Mouse (Mus musculus) T-helper 1 cell (primary cell): Measurements from ENCODE around the gene Hmga1.

Experiments
- in situ Hi-C: fragments of 300-600 bp; cut with MboI, MseI; formaldehyde crosslinking; loops from one replicate; pipeline ENCODE4 v1.15.1; 2025; ENCODE audit warnings: high pct_unique_total_duplicates

Gene Hmga1

DNA sequence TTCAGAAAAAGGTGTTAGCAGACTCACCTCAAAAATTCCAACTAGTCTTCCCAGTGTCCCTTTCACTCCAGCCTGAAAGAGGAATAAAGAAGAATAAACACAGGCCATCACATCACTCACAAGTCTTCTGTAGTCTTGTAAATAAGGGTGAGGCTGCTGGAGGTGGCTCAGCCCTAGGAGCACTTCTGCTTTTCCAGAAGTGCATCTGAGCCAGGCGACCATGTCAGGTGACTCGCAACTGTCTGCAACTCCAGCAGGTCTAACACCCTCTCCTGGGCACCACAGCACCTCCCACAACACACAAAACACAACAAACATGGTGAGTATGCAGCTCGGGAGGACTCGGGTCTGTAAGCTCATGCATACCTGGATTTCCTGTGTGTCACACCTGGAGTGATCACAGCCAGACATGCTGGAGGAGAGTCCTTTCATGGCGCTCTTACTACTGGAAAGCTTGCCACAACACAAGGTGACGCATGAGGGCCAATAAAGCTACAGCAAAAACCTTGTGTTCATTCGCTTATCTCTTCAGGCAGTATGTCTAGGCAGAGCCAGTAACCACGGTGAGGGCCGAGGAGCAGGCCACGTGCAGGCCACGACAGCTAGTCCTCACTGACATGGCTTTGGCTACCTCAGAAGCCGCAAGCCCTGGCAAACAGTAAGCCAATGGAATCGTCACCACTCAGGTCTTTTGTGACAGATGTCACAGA, 27.0 kb downstream of the Hmga1 start:
- in situ Hi-C loops = no loop called here

DNA sequence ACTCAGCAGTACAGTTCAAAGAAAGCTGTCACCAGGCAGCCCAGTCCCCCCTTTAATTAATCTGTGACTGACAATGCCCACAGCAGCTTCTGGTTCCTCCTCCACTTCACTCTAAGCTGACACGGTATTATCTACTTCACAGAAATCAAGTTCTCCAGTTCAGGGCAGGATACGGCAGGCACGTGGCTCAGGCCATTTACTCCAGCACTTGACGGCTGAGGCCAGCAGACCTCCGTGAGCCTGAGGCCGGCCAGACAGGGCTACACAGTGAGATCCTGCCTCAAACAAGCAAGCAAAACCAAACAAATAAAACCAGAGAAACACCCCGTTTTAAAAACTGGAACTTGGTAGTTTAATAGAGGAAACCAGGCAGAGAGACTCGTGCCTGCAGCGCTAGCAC, 30.4 kb downstream of the Hmga1 start:
- in situ Hi-C loops = no loop called here

DNA sequence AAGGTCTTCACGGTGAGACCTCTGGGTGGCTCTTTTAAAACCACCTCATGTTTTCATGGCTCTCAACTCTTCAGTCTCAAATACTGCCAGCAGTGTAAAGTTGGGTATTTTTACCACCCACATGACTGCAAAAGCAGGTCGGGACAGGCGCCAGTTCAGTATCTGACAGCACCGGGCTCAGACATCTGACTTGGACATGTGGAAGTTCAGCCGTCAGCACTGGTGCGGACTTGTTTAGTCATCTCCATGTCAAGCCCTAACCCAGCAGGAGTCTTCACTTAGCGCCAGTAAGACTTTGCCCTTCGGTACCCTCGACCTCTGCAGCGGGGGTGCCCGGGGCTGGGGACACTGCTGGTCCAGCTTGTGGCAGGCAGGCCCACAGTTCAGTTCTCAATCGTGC, 31.0 kb downstream of the Hmga1 start:
- in situ Hi-C loops = no loop called here

DNA sequence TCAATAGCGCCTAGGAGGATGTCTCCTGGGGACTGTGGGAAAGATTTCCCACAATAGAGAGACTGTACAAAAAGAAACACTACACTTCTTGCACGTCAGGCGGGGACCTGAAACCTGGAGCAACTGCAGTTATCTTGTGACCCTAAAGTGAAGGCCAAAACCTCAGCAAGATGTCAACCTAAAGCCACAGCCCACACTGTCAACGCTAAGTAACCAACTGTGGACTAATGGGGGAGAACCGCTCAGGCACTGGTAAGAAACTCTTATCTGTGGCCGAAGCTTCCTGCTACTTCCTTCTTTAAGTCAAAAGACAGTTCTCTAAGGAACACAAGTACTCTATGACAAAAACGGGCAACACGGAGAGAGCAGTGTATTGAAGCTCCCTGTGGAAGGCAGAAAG, 31.9 kb downstream of the Hmga1 start:
- in situ Hi-C loops = no loop called here

DNA sequence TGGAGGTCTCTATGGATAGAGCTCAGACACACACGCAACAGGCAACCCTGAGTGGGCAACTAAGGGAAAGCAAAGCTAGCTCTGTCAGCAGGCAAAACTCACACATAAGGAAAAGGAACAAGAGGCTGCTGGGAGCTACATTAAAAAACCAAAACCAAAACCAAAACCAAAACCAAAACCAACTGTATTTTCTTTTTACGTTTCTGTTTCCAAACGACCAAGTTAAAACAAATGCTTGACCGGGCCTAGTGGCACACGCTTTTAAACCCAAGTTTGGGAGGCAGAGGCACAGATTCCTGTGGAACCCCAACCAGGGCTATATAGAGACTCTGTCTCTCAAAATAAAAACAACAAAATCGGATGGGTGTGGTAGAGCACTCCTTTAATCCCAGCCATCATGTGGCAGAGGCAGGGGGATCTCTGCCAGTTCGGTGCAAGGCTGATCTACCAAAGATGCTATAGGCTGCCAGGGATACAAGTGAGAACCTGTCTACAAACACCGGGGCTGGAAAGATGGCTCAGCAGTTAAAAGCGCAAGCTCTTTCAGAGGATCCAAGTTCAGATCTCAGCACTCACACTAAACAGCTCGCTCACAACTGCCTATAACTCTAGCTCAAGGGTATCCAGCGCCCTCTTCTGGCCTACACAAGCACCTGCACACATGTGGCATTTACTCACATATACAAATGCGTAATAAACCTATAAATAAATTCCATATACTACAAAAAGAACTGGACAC, 35.7 kb downstream of the Hmga1 start:
- in situ Hi-C loops = no loop called here

DNA sequence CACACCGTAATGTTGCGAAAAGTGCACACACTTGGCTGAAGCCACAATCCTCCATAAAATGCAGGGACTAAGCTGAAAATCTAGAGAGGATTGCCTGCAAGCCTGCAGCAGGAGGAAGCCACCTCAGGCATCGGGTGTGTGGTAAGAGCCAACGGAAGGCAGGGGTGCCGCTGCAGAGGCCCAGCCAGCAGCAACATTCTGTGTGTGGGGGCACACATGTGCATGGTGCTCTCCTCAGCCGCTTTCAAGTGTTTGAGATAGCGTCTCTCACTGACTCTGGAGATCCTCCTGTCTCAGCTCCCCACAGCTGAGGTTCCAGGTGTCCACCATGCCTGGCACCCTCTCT, 36.2 kb downstream of the Hmga1 start:
- in situ Hi-C loops = no loop called here

DNA sequence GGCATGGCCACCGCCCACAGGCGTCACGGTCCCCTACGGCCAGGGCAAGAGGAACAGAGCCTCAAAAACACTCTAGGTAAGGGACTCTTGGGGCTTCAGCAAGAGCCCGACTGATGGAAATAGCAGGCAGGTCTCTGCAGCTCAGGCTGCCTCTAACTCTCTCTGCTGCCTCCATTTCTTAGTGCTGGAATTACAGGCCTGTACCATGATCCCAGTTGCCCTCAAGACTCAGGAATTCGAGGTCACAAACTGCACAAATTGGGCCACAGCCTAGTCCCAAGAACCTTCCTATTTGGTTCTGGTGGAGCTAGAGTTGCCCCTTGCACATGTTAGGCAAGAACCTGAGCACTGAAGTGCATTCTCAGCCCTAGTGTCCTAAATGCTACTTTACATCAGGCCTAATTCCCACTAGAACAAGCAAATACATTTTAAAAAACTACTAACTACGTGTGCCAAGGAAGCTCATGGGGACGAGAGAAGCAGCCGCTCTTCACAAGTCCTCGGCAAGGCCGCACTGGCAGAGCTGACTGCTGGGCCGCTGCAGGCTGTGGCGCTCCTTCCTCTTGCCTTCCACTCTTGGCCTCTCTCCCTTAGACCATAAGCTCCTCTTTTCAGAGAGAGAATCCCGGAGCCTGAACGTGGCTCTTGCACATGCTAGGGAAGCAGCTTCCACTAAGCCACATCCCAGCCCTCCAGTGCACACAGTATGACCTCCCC, 39.5 kb downstream of the Hmga1 start:
- in situ Hi-C loops = no loop called here

DNA sequence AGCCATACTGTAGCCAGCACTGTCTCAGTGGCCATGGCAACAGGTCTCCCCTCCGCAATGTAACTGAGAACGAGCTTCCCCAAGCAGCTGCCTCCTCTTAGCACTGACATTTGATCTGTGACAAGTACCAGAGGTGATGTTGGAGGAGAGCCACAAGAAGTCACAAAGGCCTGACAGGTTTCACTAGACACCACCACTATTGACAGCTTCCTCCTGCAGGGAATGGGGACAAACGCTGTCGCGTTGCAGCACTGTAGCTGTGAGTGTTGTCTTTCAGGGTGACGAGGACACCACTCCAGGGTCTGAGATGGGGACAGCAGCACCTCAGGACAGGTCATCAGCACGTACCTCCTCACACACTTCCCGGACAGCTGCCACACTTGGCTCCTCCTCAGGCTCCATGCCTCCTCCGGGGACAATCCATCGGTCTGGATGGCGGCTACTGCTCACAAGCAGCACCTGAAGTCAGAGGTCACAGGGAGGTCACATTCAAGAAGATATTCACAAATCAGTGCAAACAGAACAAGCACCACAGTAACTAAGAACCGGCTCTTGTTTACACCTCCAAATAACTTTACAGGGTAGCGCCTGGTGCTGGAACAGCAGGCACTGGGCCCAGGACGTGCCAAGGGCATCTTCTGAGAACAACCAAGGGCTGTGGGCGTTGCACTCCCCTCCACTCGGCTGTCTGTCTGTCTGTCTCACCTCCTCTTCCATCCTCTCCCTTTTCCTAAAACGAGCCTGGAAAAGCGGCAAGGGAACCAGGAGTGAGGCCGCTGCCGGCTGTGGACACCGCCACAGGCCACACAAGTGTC, 40.3 kb downstream of the Hmga1 start:
- in situ Hi-C loops = no loop called here

DNA sequence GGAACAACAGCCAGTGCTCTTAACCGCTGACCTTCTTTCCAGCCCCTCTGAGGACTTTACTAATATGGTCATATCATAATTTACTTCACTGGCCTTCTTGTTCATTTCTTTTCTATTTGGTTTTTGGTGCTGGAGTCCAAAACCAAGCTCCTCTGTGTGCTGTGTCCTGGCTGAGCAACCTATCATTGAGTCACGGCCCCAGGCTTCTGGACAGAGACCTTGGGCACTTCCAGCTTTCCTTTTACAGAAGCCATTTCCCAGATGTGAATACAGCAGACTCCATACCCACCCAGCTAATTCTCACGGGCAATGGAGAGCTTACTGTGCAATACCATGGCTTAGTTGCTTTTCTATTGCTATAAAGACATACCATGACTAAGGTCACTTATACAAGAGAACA, 44.0 kb downstream of the Hmga1 start:
- in situ Hi-C loops = no loop called here

DNA sequence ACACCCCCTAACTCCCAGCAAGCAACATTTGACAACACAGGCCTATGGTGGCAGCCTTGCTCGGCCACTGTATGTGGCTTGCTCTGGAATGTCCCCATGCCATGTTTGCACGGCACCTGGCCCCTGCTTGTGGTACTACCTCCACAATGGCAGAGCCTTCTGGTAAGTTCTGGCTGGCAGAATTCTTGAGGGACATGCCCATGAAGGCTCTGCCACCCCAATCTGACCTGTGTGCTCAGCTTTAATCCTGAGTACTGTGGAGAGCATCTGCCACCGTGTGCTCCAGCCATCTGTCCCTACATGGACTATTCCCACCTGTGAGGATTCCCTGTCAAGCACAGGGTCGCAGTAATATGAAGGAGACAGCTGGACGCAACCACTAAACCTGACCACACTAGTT, 44.6 kb downstream of the Hmga1 start:
- in situ Hi-C loops = no loop called here

DNA sequence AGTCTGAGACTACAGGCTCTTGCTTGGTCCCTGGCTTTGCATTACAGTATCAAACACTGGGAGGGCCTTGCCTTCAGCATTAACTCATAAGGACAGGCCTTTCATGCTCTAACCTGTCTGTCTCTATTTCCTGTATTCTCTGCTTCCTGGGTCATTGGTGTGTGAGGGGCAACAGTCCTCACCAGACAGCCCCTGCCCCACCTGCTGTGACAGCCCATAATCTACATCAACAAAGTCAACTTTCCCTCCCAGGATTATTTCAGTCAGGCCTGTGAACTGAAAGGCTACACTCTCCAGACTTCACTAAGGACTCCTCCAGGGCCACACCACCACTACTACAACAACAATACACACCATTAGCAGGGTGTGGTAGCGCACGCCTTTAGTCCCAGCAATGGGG, 46.7 kb downstream of the Hmga1 start:
- in situ Hi-C loops = no loop called here

DNA sequence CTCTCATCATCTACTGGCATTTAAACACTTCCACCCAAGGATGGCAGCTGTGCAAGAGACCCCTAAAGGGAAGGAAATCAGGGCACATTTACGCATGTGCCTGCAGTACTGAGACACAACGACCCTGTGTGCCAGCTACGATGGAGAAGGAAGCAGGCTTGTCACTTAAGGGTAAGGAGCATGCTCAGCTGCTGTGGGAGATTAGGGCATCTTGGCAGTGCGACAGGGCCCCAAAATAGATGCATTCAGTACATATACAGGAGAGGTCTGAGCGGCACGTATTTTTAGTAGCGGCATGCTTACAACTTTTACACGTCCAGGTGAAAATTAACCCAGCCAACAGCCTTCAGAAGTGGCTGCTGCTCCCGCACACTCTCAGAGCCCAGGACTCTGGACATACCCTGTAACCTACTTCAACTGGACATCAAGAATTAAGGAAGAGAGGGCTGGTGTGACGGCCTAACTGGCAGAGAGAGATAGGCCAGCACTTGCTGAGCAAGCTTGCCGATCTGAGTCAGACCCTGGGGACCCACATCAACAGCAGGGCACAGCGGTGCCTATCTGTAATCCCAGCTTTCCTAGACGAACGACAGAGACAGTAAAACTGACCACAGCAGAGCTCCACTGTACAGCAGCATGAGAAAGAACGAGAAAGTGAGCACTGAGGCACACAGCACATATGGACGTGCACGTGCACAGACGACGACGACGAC, 47.4 kb downstream of the Hmga1 start:
- in situ Hi-C loops = no loop called here

DNA sequence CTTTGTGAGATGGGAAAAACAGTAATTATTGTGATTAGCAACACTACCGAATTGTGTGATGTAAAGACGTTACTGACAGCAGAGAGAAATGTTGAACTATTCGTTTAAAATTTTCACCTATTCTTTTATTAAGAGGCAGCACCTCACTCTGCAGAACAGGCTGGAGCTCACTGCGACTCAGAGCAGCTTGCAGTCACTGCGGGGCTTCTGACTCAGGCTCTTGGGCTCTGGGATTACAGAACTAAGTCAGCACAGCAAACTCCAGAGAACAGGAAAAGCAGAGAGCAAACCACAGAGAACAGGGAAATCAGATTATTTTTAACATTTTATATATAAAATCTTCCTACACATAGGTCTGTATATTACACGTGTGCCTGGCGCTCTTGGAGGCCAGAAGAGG, 53.3 kb downstream of the Hmga1 start:
- in situ Hi-C loops = no loop called here

DNA sequence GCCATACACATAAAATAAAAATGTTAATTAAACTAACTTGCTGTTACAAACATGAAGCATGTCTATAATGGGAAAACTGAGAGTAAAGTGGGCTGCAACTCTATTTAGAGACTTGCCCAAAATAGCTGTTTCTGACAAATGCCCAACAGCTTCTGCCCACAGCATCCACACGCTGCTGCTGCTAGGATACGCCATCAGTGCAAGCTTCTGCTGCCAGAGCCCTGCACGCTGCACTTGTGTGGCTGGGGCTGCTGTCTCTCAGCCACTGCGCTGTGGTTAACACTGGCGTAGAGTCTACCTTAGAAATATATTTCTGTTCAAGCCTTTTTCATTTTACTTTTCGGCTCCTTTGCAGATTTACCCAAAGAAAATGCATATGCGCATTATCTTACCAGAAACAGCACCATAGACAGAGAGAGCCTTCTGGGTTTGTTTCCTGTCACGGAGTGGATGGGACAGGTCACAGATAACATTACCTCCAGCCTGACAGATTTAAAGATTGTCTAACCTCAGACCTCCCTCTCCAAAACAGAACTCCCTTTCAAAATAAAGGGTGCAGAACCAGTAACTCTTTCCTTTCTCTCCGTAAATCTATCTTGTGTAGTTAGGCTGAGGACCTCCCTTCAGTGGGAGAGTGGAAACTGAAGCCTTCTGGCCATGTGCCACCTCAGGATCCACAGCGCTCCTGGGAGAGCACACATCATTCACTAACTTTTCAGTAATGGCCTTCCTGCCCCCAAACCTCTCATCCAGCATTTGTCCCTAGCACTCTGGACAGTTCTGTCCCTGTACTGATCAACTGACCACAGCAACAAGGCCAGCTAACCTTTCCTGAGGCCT, 54.6 kb downstream of the Hmga1 start:
- in situ Hi-C loops = no loop called here

DNA sequence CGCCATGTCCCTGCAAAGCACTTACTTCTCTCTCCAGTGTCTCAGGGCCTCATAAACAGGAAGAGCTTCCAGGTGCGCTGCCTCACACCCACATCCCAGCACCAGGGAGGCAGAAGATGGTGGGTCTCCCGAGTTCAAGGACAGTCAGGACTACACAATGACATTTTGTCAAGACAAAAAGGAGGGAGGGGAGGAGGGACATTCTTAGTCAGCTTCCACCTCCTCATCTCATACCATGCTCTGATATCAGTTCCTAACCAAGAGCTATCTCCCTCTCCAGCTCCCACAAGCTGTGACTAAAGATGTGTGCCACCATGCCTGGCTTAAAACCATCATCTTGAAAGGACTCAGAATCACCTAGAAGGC, 55.2 kb downstream of the Hmga1 start:
- in situ Hi-C loops = no loop called here

DNA sequence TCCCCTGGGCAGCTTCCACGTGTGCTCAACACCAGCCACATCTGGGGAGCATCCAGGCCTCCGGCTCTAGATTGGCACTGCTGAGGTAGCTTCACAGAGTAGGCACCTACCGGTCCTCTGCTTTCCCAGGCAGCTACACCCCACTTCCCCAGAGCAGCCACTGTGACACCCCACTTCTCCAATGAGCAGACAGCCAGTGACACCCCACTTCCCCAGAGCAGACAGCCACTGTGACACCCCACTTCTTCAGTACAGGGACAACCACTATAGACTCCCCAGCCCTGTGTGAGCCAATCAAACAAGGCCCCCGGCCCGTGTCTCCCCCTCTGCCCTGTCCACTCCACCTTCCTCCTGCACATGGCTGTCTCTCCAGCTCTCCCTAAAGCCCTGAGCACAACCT, 55.7 kb downstream of the Hmga1 start:
- in situ Hi-C loops = no loop called here

DNA sequence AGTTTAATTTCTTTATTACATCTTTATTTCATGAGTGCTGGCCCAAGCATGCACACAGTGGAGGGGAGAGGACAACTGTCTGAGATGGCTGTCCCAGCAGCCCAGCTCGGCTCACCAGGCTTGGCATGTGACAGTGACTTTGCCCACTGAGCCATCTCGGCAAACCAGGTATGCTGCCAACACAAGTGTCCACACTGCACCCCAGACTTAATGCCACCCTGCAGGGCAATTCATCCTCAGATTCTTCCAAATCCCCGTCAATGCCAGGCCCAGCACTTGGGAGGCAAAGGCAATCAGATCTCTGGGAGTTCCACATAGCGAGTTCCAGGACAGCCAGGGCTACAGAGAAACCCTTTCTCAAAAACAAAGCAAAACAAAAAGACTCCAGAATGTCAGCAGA, 56.7 kb downstream of the Hmga1 start:
- in situ Hi-C loops = no loop called here
